Mouse (Mus musculus): Measurements from ENCODE around the gene Cdkn2c.

- TF ChIP-seq CTCF (IDR thresholded peaks at IDR 0.05; ENCODE audit: insufficient read depth, low read depth, low read length) (no peak), POLR2A (IDR thresholded peaks at IDR 0.05; ENCODE audit: insufficient read depth, low read depth, low read length) (no peak)
These were observed 6.4 kb downstream of the Cdkn2c start for GRCm38 (mm10) chr4:109660568-109660967.

Measured in olfactory bulb, adult 2 months (tissue).